ENCODE assay signal across 31 mouse cellular contexts in genomic region chr8:78903034-78903433, GRCm38 (mm10).
"Had no signal": no experiment of that assay in that cellular context is flagged by ENCODE, and none has a peak within 500 bp of the region (broad histone marks: within the 10 kb centered on the region; RNA-seq: fewer than 3 reads in every experiment).

No protein-coding gene starts in this region.

- H3K36me3 ChIP-seq: limb, embryonic 10.5 days; limb, embryonic 12.5 days; limb, embryonic 13.5 days; limb, embryonic 15.5 days; liver, embryonic 12.5 days; liver, embryonic 13.5 days; liver, embryonic 15.5 days; lung, embryonic 15.5 days; midbrain, embryonic 10.5 days; midbrain, embryonic 12.5 days; midbrain, embryonic 13.5 days; midbrain, embryonic 15.5 days; neural tube, embryonic 12.5 days had no signal

- H3K4me3 ChIP-seq: left cerebral cortex, adult 2 months; limb, embryonic 10.5 days; limb, embryonic 12.5 days; limb, embryonic 13.5 days; limb, embryonic 15.5 days; liver, embryonic 12.5 days; liver, embryonic 13.5 days; liver, embryonic 15.5 days; lung, embryonic 15.5 days; megakaryocyte, embryonic 14.5 days; midbrain, embryonic 10.5 days; midbrain, embryonic 12.5 days; midbrain, embryonic 13.5 days; midbrain, embryonic 15.5 days; myocyte; neural tube, embryonic 12.5 days had no signal

- ATAC-seq: liver, embryonic 12.5 days; liver, postnatal 0 days; lung, postnatal 0 days; midbrain, embryonic 13.5 days; midbrain, embryonic 15.5 days; midbrain, embryonic 16.5 days had no signal

- H3K4me1 ChIP-seq: limb, embryonic 10.5 days; limb, embryonic 12.5 days; limb, embryonic 13.5 days; limb, embryonic 15.5 days; liver, embryonic 12.5 days; liver, embryonic 13.5 days; liver, embryonic 15.5 days; megakaryocyte, embryonic 14.5 days; midbrain, embryonic 10.5 days; midbrain, embryonic 12.5 days; midbrain, embryonic 13.5 days; midbrain, embryonic 15.5 days; neural tube, embryonic 12.5 days had no signal

- H3K27ac ChIP-seq: left cerebral cortex, adult 2 months; limb, embryonic 10.5 days; limb, embryonic 12.5 days; limb, embryonic 13.5 days; limb, embryonic 15.5 days; liver, embryonic 12.5 days; liver, embryonic 13.5 days; liver, embryonic 14.5 days; liver, embryonic 15.5 days; lung, embryonic 15.5 days; macrophage; midbrain, embryonic 10.5 days; midbrain, embryonic 12.5 days; midbrain, embryonic 13.5 days; midbrain, embryonic 15.5 days; neural tube, embryonic 12.5 days had no signal

- H3K4me2 ChIP-seq: limb, embryonic 12.5 days; limb, embryonic 13.5 days; limb, embryonic 15.5 days; liver, embryonic 11.5 days; liver, embryonic 12.5 days; liver, embryonic 13.5 days; liver, embryonic 15.5 days; lung, embryonic 15.5 days; midbrain, embryonic 11.5 days; midbrain, embryonic 12.5 days; midbrain, embryonic 13.5 days; midbrain, embryonic 15.5 days; neural tube, embryonic 12.5 days had no signal

- H3K9ac ChIP-seq: limb, embryonic 12.5 days; limb, embryonic 13.5 days; limb, embryonic 15.5 days; liver, embryonic 12.5 days; liver, embryonic 13.5 days; liver, embryonic 14.5 days; liver, embryonic 15.5 days; liver, postnatal 0 days; lung, embryonic 15.5 days; midbrain, embryonic 12.5 days; midbrain, embryonic 13.5 days; midbrain, embryonic 15.5 days; neural tube, embryonic 12.5 days had no signal

- DNase-seq: left cerebral cortex, postnatal 4 days; liver; liver, embryonic 13.5 days; liver, postnatal 0 days; lung, adult 18-20 months; lung, adult 2 months; lung, postnatal 10 days; lung, postnatal 14 days; lung, postnatal 36 days; midbrain, embryonic 14.5 days had no signal

- H3K27me3 ChIP-seq: limb, embryonic 12.5 days; limb, embryonic 13.5 days; limb, embryonic 15.5 days; liver, embryonic 12.5 days; liver, embryonic 13.5 days; liver, embryonic 15.5 days; lung, embryonic 15.5 days; midbrain, embryonic 12.5 days; midbrain, embryonic 13.5 days; midbrain, embryonic 15.5 days; neural tube, embryonic 12.5 days had no signal

- H3K9me3 ChIP-seq: limb, embryonic 10.5 days; limb, embryonic 12.5 days; limb, embryonic 13.5 days; limb, embryonic 15.5 days; liver, embryonic 12.5 days; liver, embryonic 13.5 days; liver, embryonic 15.5 days; lung, embryonic 15.5 days; megakaryocyte, embryonic 14.5 days; midbrain, embryonic 10.5 days; midbrain, embryonic 12.5 days; midbrain, embryonic 13.5 days; midbrain, embryonic 15.5 days; neural tube, embryonic 12.5 days had no signal
